Mouse (Mus musculus) adrenal gland, postnatal 0 days (tissue): ENCODE results near the gene Sdsl. TPM values are rescaled to one million over a fixed set of nuclear protein-coding genes. Genes with fewer than 3 reads are reported as not detected.

ENCODE experiments used
- polyA plus RNA-seq: library from polyadenylated mRNA; unstranded; fragments of >200 nt; fragmentation: Nextera tagmentation; extraction: Ambion mirVana; gene quantifications from 2 replicates; pipeline ENCODE4 v1.2.1, GENCODE M21; 2015

Sdsl gene
- polyA plus RNA-seq, result 41.0 and 90.2 TPM in 2 replicates

GRCm38 (mm10) chr5:120472770-120473169 is at the start of gene Sdsl:
Gene Sdsl (minus strand): TSS chr5:120472810.

GRCm38 (mm10) chr5:120510982-120511642 is 38.5 kb upstream of the Sdsl start, which contains the start of gene Slc8b1:
Gene Slc8b1 (plus strand): TSS chr5:120511168.

GRCm38 (mm10) chr5:120503144-120503795 is 30.7 kb upstream of the Sdsl start, which contains the start of gene Plbd2:
Gene Plbd2 (minus strand): TSS chr5:120503625.

GRCm38 (mm10) chr5:120476296-120476695 is 3.7 kb upstream of the Sdsl start, which contains the start of gene Sds:
Gene Sds (plus strand): TSS chr5:120476526.

GRCm38 (mm10) chr5:120431649-120432485 is 40.7 kb downstream of the Sdsl start, which contains the start of gene Lhx5:
Gene Lhx5 (plus strand): TSS chr5:120431699.

Other genes starting within 250 kb of the Sdsl start
- 0.04 TPM in 1 of 2 replicates, not detected in the other for gene Lhx5, start 41.1 kb downstream of the Sdsl start, polyA plus RNA-seq
- 0.41 and 1.1 TPM in 2 replicates for gene Sds, start 3.7 kb upstream of the Sdsl start, polyA plus RNA-seq
- gene Plbd2, start 30.8 kb upstream of the Sdsl start, polyA plus RNA-seq, result 53.4 and 89.7 TPM in 2 replicates
- gene Slc8b1, start 38.4 kb upstream of the Sdsl start, polyA plus RNA-seq, result 12.7 and 17.2 TPM in 2 replicates
- 15.4 and 16.2 TPM in 2 replicates for gene Tpcn1, start 115.9 kb upstream of the Sdsl start, polyA plus RNA-seq
- gene Iqcd, start 116.2 kb upstream of the Sdsl start, polyA plus RNA-seq, result 0.79 TPM in 2 replicates
- gene Rita1, start 139.8 kb upstream of the Sdsl start, polyA plus RNA-seq, result 15.7 and 18.4 TPM in 2 replicates
- gene Ddx54, start 139.9 kb upstream of the Sdsl start, polyA plus RNA-seq, result 20.4 and 25.8 TPM in 2 replicates
- gene Cfap73, start 161.4 kb upstream of the Sdsl start, polyA plus RNA-seq, result 0.32 and 0.44 TPM in 2 replicates
- 0.68 and 1.5 TPM in 2 replicates for gene Rasal1, start 176.0 kb upstream of the Sdsl start, polyA plus RNA-seq
- gene Dtx1, start 239.1 kb upstream of the Sdsl start, polyA plus RNA-seq, result 6.0 and 9.5 TPM in 2 replicates